Mouse (Mus musculus): ENCODE results near the gene Map3k5.

DNA sequence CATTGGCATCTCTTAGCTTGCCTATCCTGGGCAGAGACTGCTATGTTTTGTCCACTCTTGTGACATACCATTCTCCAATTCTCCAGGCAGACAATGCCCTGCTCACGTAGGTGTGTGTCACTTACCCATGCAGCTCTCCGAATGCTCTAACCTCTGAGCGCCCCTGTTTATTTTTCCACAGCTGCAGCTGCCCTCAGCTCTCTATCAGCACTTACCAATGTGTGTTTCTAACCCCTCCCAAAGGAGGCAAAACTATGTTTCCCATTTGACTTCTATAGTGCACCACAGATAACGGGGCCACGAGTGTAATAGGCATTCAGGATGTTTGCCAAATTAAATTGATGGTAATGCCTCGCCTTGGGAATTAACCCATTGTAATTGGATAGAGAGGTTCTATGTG, 56.4 kb downstream of the Map3k5 start:
- TF ChIP-seq USF1 (IDR thresholded peaks at IDR 0.05; ENCODE audit: low read depth), result no peak
- no peak for TF ChIP-seq MYOG (IDR thresholded peaks at IDR 0.05; ENCODE audit: control insufficient read depth in 1 of 3, insufficient read depth in 1 of 3, insufficient read length in 2 of 3, low read depth in 2 of 3)
- TF ChIP-seq CEBPB (IDR thresholded peaks at IDR 0.05; ENCODE audit: insufficient read depth, poor library complexity, severe bottlenecking), result no peak
- no peak for TF ChIP-seq POLR2A (IDR thresholded peaks at IDR 0.05; ENCODE audit: insufficient read length, low read depth)
